Comparison of ENCODE assay signal across 8 mouse cellular contexts in the genomic region with DNA sequence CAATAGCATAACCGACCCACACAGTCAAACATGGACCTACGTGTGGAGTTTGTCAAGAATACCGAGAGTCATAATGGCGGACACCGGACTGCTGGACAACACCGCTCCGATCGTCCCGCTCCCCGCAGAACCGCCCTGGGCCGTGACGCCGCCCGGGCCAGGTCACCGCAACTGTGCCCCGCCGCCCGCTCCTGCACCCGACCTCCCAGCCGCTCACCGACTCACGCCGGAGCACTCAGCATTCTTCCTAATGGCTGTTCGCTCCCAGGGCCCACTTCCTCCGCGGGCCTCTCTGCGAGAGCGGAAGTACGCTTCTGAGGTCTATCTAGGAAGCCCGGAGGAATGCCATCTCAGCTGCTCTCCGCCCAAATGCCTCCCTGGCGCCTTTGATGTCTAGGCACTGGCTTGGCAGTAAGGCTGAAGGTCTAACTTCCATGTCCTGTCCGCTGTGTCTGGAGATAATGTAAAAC. TPM values are rescaled to one million over a fixed set of nuclear protein-coding genes. Genes with fewer than 3 reads are reported as not detected.
DNase-seq lines count a peak whose midpoint lies in the region; ATAC-seq and TF ChIP-seq lines count a peak whose summit lies in the region.

A gene (minus strand): TSS at position 310 of the 470 bp plus-strand sequence.

- peaks cover 59% of the 10 kb centered on the region for H3K9me3 ChIP-seq in megakaryocyte, embryonic 14.5 days

- peaks cover 5% of the 10 kb centered on the region; the same call in 1 of the 2 replicates for H3K4me1 ChIP-seq in cortical plate, adult 2 months (ENCODE audit: control insufficient read depth, insufficient read depth, low read length)
- peaks cover 19% of the 10 kb centered on the region for H3K4me1 ChIP-seq in megakaryocyte, embryonic 14.5 days

- H3K4me3 ChIP-seq in cortical plate, adult 2 months (ENCODE audit: insufficient read depth, low read length): peak within 1 kb of the TSS; percentile 52
- H3K4me3 ChIP-seq in megakaryocyte, embryonic 14.5 days (replicated peaks): peak within 1 kb of the TSS; percentile 96

- DNase-seq in gastrocnemius, adult 8-10 months (ENCODE audit: low spot score in 2 of 2): peak; percentile 51 to 67
- DNase-seq in hindlimb bud, embryonic 11.5 days (ENCODE audit: extremely low spot score, low read depth, low spot score): peak; percentile 74
- peak; percentile 56 to 67 for DNase-seq in left cerebral cortex, adult 8-10 months (ENCODE audit: low spot score in 2 of 2)
- DNase-seq in right cerebral cortex, postnatal 10 days (ENCODE audit: low spot score in 2 of 2): peak; percentile 84 to 87
- DNase-seq in urinary bladder, postnatal 25 days (ENCODE audit: low spot score): peak; percentile 64

- peak; percentile 98 for ATAC-seq in activated CD4-positive, CD25-positive, alpha-beta regulatory T cell, adult 4 months

- peak within 1 kb of the TSS; percentile 81; the same call in 1 of the 2 replicates for H3K27ac ChIP-seq in cortical plate, adult 2 months (ENCODE audit: insufficient read depth, low read length)

- H3K36me3 ChIP-seq in megakaryocyte, embryonic 14.5 days (replicated peaks; ENCODE audit: low read length): peaks cover 43% of the 10 kb centered on the region

- peaks cover 6% of the 10 kb centered on the region for H3K27me3 ChIP-seq in megakaryocyte, embryonic 14.5 days (replicated peaks)

- peak; percentile 43; the same call in 1 of the 2 replicates for TF ChIP-seq POLR2A in cortical plate, adult 2 months (IDR thresholded peaks at IDR 0.05; ENCODE audit: extremely low read depth, insufficient read depth, low read length)

- TF ChIP-seq CTCF in cortical plate, adult 2 months (IDR thresholded peaks at IDR 0.05; ENCODE audit: extremely low read depth, insufficient read depth, low read length): no peak

RNA-seq across cellular contexts. Expression of the gene that starts here (rescaled TPM):
- 10 to 100 TPM; 23.7 to 38.9 TPM for polyA plus RNA-seq in activated CD4-positive, CD25-positive, alpha-beta regulatory T cell, adult 4 months (2017; shearing (Covaris generic))
- 140 and 156 TPM in 2 replicates for polyA plus RNA-seq in cortical plate, adult 2 months (2012; rRNA removed)
- total RNA-seq in gastrocnemius, adult 8-10 months (2022): 10 to 100 TPM; 24.8 to 35.2 (median 34.0) TPM
- 100 to 1,000 TPM; 161 to 172 (median 163) TPM for total RNA-seq in left cerebral cortex, adult 8-10 months (2022)
- 3.9 TPM in 1 of 2 replicates, not detected in the other for polyA plus RNA-seq in megakaryocyte, embryonic 14.5 days (2012; ENCODE audit: insufficient read depth, low replicate concordance)

Comparison
In these comparisons a context has a peak if more than half of its experiments do, and no peak if none do; other contexts are left out.
1. Peak in every context shown above with its lines: DNase-seq, ATAC-seq, H3K4me3 ChIP-seq and H3K27ac ChIP-seq.
2. RNA of the gene that starts here (total RNA-seq): 161 to 172 TPM in left cerebral cortex, adult 8-10 months; 24.8 to 35.2 TPM in gastrocnemius, adult 8-10 months; every median in the first group is over 4 times any median in the second.